Mouse (Mus musculus): ENCODE results near the gene Lrrc71. TPM values are rescaled to one million over a fixed set of nuclear protein-coding genes. Genes with fewer than 3 reads are reported as not detected.

Gene Lrrc71
- polyA plus RNA-seq, 1 experiment from 2014 or later: 0.23 TPM

DNA sequence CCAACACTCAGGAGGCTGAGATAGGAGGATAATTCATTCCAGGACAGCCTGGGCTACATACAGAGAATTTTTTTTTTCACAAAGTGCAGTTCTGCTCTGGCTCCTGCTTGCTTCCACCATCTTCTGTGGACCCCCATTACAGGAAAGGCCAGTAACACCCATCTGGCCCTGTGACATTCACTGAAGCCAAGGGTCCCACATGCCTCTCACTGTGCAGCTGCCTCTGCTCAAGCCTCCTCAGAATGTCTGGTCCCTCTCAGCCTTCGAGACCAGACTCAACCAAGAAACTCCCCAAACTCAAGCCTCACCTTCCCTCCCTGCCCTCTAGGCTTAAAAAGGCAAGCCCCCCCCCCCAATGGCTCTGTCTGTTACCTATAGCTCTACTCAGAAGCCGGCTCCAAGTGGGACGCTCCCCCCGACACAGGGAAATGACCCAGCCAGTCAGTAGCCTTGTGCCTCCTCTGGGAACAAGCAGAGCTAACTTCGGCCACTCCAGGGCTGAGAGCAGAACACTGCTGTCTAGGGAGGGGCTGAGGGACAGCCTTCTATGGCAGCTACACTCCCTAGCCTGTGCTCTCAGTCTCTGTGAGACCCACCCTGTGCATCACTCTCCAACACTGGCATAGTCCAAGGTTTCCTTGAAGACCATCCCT, 17.3 kb upstream of the Lrrc71 start:
- H3K9ac ChIP-seq (ENCODE audit: low read depth, low read length): no peak overlapping the region
- H3K27me3 ChIP-seq (replicated peaks; ENCODE audit: control insufficient read depth, insufficient read depth, low read length): no peaks in the 10 kb centered on the region
- no peak for TF ChIP-seq CTCF (IDR thresholded peaks at IDR 0.05; ENCODE audit: low read depth)
- WGBS: 73% methylated on average over 5 of the region's 5 CpGs
- no peak for ATAC-seq
- peak overlapping the region; percentile 21; the same call in 1 of the 2 replicates for H3K27ac ChIP-seq (ENCODE audit: low read depth, low read length)
- no peaks in the 10 kb centered on the region for H3K9me3 ChIP-seq (ENCODE audit: control insufficient read depth)
- H3K4me1 ChIP-seq (replicated peaks; ENCODE audit: control insufficient read depth, insufficient read depth, low read length): 0 out of 2 replicates have a peak, but pooled peaks cover 3% of the 10 kb centered on the region
- H3K36me3 ChIP-seq (ENCODE audit: control insufficient read depth, insufficient read depth): no peaks in the 10 kb centered on the region
- H3K4me3 ChIP-seq (ENCODE audit: low read depth, low read length): no peak overlapping the region
- H3K4me2 ChIP-seq (replicated peaks; ENCODE audit: low read depth): peak overlapping the region; percentile 50; the same call in 1 of the 2 replicates

GRCm38 (mm10) chr3:87765091-87765490, 16.7 kb upstream of the Lrrc71 start:
- no peak for TF ChIP-seq CTCF (IDR thresholded peaks at IDR 0.05; ENCODE audit: low read depth)
- ATAC-seq: 0 out of 2 replicates have a peak, but pooled peaks have one; percentile 31
- Histone ChIP-seq H3K9me3 (ENCODE audit: control insufficient read depth) (no peaks in the 10 kb centered on the region), H3K27me3 (replicated peaks; ENCODE audit: control insufficient read depth, insufficient read depth, low read length) (no peaks in the 10 kb centered on the region), H3K4me3 (ENCODE audit: low read depth, low read length) (0 out of 2 replicates have a peak overlapping the region, but pooled peaks have one; percentile 7), H3K9ac (ENCODE audit: low read depth, low read length) (no peak overlapping the region), H3K4me2 (replicated peaks; ENCODE audit: low read depth) (peak overlapping the region; percentile 50), H3K4me1 (replicated peaks; ENCODE audit: control insufficient read depth, insufficient read depth, low read length) (0 out of 2 replicates have a peak, but pooled peaks cover 3% of the 10 kb centered on the region), H3K36me3 (ENCODE audit: control insufficient read depth, insufficient read depth) (no peaks in the 10 kb centered on the region), H3K27ac (ENCODE audit: low read depth, low read length) (peak overlapping the region; percentile 79)
- WGBS: 26% methylated on average over 10 of the region's 10 CpGs

DNA sequence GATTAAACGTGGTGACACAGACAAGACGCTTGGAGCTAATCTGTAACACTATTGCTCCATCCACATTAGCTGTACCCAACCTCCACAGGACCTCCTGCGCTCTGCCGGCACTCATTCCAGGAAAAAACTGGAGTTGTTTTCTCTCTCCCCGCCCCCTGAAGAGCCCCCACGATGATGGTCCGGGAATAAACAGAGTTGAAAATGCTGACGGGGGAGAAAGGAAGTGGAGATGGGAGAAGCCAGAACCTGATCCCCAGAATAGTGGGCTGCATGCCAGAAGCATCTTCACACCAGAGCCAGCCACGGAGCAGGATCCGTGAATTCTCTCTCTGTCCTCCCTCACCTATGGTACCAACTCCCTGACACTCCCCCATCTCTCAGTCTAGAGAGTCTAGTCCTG, 16.1 kb upstream of the Lrrc71 start:
- no peak overlapping the region; the same call in 1 of the 2 replicates for H3K9ac ChIP-seq (ENCODE audit: low read depth, low read length)
- no peak for TF ChIP-seq CTCF (IDR thresholded peaks at IDR 0.05; ENCODE audit: low read depth)
- 32% methylated on average over 10 of the region's 10 CpGs for WGBS

GRCm38 (mm10) chr3:87763683-87764289, 15.4 kb upstream of the Lrrc71 start:
- TF ChIP-seq CTCF (IDR thresholded peaks at IDR 0.05; ENCODE audit: low read depth): peak; percentile 14; the same call in 1 of the 2 replicates
- H3K9ac ChIP-seq (ENCODE audit: low read depth, low read length): no peak overlapping the region
- 0 out of 2 replicates have a peak, but pooled peaks cover 3% of the 10 kb centered on the region for H3K4me1 ChIP-seq (replicated peaks; ENCODE audit: control insufficient read depth, insufficient read depth, low read length)
- ATAC-seq: 0 out of 2 replicates have a peak, but pooled peaks have one; percentile 17
- no peaks in the 10 kb centered on the region for H3K36me3 ChIP-seq (ENCODE audit: control insufficient read depth, insufficient read depth)
- H3K27me3 ChIP-seq (replicated peaks; ENCODE audit: control insufficient read depth, insufficient read depth, low read length): no peaks in the 10 kb centered on the region
- H3K27ac ChIP-seq (ENCODE audit: low read depth, low read length): peak overlapping the region; percentile 79
- H3K9me3 ChIP-seq (ENCODE audit: control insufficient read depth): no peaks in the 10 kb centered on the region
- H3K4me3 ChIP-seq (ENCODE audit: low read depth, low read length): 0 out of 2 replicates have a peak overlapping the region, but pooled peaks have one; percentile 7
- 13% methylated on average over 15 of the region's 15 CpGs for WGBS
- peak overlapping the region; percentile 50 for H3K4me2 ChIP-seq (replicated peaks; ENCODE audit: low read depth)

More for the DNA sequence above, 16.1 kb upstream of the Lrrc71 start:
- H3K4me2 ChIP-seq (replicated peaks; ENCODE audit: low read depth): peak overlapping the region; percentile 50
- H3K4me3 ChIP-seq (ENCODE audit: low read depth, low read length): 0 out of 2 replicates have a peak overlapping the region, but pooled peaks have one; percentile 7
- 0 out of 2 replicates have a peak, but pooled peaks cover 3% of the 10 kb centered on the region for H3K4me1 ChIP-seq (replicated peaks; ENCODE audit: control insufficient read depth, insufficient read depth, low read length)
- H3K9me3 ChIP-seq (ENCODE audit: control insufficient read depth): no peaks in the 10 kb centered on the region
- ATAC-seq: no peak
- H3K27ac ChIP-seq (ENCODE audit: low read depth, low read length): peak overlapping the region; percentile 79
- no peaks in the 10 kb centered on the region for H3K36me3 ChIP-seq (ENCODE audit: control insufficient read depth, insufficient read depth)
- no peaks in the 10 kb centered on the region for H3K27me3 ChIP-seq (replicated peaks; ENCODE audit: control insufficient read depth, insufficient read depth, low read length)

DNA sequence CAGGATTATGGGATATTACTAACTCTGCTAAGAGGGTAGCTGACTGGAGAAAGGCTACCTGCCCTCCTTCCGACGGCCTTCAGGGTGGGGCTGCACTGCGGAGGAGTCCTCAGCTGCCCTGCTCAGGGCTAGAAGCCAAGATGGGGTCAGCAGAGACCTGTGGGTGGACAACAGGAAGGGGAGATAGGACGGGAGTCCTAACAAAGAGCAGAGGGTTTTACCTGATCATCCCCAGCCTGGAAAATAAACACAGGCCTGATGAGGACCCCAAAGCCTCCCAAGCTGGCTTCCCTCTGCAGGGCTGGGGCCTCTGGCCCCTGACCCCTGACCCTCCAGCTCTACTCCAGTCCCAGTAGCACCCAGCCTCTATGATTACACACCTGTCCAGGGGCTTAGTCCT, 14.8 kb upstream of the Lrrc71 start:
- Histone ChIP-seq H3K4me1 (replicated peaks; ENCODE audit: control insufficient read depth, insufficient read depth, low read length) (0 out of 2 replicates have a peak, but pooled peaks cover 3% of the 10 kb centered on the region), H3K4me3 (ENCODE audit: low read depth, low read length) (no peak overlapping the region), H3K27me3 (replicated peaks; ENCODE audit: control insufficient read depth, insufficient read depth, low read length) (no peaks in the 10 kb centered on the region), H3K27ac (ENCODE audit: low read depth, low read length) (0 out of 2 replicates have a peak overlapping the region, but pooled peaks have one; percentile 79), H3K9ac (ENCODE audit: low read depth, low read length) (no peak overlapping the region), H3K4me2 (replicated peaks; ENCODE audit: low read depth) (peak overlapping the region; percentile 50), H3K36me3 (ENCODE audit: control insufficient read depth, insufficient read depth) (no peaks in the 10 kb centered on the region), H3K9me3 (ENCODE audit: control insufficient read depth) (no peaks in the 10 kb centered on the region)
- no peak for ATAC-seq
- no peak for TF ChIP-seq CTCF (IDR thresholded peaks at IDR 0.05; ENCODE audit: low read depth)
- 56% methylated on average over 4 of the region's 4 CpGs for WGBS

All from intestine, postnatal 0 days (tissue).